Mouse (Mus musculus): ENCODE data around the gene Scap.
A peak's percentile ranks its signal among the peaks of the same experiment; 100 is the strongest.
"Not testable (repeated sequence)": the region's sequence is repeated elsewhere in the genome, so short reads cannot be mapped to it uniquely, and the experiment has no call there.

Gene Scap

DNA sequence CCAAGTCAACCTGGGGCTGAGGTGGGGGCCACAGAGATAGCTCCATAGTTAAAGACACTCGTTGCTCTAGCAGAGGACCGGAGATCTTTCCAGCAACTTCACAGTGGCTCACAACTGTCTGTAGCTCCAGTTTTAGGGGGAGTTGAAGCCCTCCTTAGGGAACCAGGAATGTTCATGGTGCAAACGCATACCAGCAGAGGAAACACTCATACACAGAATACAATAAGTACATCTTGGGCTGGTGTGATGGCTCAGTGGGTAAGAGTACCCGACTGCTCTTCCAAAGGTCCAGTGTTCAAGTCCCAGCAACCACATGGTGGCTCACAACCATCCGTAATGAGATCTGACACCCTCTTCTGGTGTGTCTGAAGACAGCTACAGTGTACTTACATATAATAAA, 2.2 kb upstream of the Scap start:
- DNase-seq (ENCODE audit: low spot score), result not testable (repeated sequence)

DNA sequence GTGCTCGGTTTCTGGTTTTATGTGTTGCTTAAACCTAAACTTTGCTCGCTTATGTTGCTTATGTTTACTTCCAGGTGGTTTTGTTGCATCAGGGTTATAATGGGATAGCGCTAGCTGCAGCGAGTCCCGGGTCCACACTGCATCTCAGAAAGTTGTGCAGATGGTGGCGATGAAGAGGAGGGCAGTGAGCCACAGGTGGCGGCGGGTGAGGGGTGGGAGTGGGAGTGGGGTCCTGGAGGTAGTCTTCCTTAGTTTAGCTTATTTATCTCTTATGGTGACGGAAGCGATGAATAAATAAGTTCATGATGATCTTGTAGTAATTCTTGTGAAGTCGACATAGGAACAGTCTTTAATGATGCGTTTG, 790 bp downstream of the Scap start:
- DNase-seq (ENCODE audit: low spot score), result no peak

DNA sequence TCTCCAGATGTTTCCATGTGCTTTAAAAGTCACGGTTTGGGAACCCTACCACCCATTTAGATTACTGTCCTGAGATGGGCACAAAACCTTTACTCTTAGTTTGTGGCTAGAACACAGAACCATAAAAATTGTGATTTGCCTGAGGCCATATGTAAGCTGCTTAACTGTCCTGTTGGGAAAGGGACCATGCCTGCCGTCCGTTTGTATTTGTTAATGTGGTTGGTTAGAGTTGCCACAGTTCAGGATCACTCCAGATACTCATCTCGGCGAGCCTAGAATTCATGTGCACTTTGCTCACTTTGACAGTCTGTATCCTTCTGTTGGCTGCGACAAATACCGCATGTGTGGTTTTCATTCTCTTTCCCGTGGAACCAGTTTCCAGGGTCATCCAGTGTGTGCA, 1.8 kb downstream of the Scap start:
- DNase-seq (ENCODE audit: low spot score), result no peak

DNA sequence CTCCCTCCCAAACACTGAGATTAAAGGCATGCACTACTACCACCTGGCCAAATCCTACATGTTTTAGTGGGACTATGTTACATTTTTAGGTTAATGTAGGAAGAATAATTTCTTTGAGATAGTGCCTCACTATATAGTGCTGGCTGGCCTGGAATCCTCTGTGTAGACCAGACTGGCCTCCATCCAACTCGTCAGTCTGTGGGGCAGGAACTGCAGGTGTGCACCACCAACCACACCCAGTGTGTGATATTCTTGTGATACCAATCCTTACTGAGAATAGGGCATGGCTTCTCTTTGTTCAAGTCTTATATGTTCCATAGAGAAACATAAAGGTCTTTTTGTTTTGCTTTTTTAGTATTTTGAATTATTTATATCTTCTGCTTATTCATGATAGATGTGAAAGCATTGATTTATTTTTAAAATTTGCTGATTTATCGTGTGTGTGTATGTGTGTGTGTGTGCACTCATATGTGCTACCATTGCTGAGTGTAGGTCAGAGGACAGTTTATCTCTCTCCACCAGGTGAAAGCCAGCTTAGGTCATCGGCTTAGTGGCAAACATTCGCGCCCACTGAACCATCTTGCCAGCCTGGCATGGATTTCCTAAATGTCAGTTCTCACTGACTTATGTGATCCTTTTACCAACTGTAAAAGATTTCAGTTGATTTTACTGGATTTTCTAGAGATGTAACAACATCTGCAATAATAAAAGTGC, 7.1 kb downstream of the Scap start:
- no peak for DNase-seq (ENCODE audit: low spot score)

DNA sequence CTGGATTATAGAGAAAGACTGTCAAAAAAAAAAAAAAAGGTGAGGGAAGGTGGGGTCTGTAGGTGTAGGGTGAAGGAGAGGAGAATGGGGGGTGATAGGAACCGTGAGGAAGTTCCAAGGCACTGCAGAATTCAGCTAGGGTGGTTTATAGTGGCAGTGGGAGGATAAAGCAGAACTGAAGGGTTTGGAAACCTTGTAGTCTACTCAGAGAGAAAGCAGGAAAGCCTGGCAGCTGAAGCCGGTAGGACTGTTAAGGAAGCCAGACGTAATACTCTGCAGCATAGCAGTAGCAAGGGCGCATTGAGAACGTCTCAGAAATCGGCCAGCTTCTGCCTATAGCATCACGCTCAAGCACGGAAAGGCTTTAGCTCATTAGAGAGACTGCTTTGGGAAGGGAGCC, 8.9 kb downstream of the Scap start:
- DNase-seq (ENCODE audit: low spot score), result no peak

DNA sequence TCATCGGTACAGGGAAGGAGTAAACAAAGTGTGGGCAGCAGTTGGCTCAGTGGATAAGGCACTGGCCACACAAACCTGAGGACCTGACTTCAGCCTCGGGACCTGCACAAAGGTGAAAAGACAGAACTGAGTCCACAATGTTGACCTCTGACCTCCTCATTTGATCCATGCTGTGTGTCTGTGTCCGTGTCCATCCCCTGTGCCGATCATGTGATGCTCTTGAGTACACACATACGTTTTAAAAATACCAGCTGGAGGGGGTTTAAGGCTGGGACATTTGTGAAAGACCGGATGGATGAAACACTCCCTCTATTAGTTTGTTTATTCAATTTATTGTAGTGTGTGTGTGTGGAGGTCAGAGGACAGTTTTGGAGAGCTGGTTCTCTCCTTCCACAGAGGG, 10.7 kb downstream of the Scap start:
- DNase-seq (ENCODE audit: low spot score), result no peak

DNA sequence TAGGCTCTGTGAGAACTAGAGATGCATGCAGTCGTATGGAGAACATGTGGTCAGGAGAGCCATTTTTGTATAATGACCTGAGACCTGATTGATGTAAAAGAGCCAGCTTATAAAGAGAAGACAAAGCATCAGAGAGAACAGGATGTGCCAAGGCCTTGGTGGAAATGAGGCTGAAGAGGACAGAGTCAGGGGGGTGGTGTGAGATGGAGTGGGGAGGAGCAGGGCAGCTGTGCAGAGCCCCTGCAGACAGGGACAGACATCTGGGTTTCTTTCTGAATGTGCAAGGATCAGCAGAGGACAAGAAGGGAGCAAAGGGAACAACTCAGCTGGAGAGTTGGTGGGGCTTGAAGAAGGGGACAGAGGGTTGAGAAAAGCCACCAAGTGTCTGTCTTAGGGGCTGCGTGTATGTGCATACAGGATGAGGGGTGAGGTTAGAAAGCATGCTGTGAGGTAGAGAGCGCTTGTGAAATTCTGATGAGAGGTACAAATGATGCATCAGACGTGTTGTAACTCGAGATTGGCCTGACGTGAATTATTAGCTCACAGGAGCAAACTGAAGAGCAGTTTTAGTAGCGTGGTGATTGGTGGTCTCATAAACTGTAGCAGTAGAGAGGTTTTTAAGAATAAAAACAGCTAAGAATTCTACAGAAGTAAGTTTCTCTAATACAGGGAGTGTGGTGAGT, 12.1 kb downstream of the Scap start:
- no peak for DNase-seq (ENCODE audit: low spot score)

DNA sequence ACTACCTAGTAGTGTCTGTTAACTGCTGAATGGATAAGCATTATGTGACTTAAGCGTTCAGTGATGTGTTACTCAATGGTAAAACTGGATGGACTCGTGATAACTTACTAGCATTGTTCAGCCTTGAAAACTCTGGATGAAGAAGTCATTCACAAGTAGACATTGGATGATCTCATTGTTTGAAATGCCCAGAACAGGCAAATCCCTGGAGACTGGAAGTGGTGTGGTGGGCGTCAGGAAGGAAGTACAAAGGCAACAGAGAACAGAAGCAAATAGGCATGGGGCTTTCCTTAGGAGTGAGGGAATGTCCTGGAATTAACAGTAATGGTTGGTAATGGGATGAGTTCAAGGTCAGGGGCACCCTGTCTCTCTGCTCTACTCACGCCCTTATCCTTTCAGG, 15.8 kb downstream of the Scap start:
- no peak for DNase-seq (ENCODE audit: low spot score)

DNA sequence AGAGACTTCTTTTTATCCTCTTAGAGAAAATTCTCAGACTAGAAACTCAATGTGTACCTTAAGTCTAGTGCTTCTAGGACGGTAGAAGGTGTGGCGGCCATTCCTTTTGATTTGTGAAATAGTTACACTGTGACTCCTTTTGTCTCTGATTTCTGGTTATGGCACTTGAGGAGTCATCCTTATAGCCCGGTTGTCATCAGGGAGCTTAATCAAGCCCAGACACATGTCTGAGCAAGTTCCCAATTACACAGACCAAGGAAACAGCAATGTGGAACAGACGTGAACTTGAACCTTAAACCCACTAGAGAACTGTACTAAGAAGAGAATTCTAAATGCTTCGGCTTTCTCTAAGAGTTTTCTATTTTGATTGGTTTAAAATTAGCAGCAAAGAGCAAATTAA, 17.1 kb downstream of the Scap start:
- no peak for DNase-seq (ENCODE audit: low spot score)

DNA sequence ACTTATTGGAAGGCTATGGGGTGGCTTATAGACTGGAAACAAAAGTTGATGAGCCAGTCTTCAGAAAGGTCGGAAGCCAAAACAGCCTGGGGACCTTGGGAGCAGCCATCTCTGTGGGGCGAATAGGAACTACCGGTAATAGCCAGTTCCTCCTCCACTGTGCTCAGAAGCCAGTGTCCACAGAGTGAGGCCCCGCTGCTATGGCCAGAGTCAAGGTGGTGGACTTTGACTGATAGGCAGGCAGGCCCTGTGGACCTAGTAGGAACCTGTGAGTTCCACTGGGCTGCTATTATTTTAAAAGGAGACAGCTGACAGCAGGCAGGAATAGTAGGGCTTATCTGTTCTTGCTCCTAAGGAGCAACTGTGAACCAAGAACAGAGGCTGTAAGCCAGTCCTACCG, 17.5 kb downstream of the Scap start:
- DNase-seq (ENCODE audit: low spot score), result no peak

DNA sequence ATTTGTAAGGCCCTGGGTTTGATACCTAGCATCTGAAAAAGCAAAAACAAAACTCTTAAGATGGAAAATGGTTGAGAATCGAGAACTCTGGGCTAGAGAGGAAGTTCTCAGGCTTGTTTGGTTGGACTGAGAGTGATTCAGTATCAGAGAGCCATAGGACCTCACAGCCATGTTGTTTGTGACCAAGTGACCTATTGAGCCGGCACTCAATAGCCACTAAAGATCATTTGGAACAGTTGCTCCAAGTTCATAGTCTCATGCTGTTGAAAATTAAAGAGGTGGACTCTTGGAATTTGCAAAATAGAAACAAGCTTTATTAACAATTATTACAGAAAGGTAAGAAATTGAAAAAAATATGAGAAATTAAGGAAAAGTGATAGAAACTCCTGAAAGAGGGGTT, 18.3 kb downstream of the Scap start:
- DNase-seq (ENCODE audit: low spot score), result no peak

DNA sequence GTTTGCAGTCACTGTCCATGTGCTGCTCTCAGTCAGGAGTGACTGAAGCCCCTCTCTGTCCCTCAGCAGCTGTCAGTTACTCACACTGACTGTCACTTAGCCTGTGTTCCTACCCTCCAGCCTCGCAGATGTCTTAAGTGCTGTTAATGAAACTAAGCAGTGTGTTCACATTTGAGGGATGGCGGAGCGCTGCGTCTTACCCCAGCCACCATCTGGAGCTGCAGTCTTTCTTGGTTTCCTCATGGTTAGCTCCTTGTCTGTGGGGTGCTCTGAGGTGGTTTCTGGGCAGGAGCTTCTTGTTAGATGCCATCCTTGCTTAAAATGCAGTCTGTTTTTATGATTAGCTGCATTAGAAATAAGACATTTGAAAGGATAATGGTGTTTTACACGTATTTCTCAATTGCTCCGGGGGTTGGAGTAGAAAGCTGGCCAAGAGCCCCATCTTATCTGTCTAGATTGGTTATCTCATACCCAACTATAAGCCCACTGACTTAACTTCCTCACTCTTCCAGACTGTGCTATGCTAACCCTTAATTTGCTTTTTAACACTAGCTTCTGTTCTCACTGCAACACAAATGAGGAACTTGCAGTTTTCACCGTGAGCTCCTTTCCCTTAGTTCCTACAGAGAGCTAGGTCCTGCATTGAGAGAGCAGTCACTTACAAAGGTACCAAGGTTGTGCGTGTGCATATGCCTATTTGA, 19.0 kb downstream of the Scap start:
- no peak for DNase-seq (ENCODE audit: low spot score)

DNA sequence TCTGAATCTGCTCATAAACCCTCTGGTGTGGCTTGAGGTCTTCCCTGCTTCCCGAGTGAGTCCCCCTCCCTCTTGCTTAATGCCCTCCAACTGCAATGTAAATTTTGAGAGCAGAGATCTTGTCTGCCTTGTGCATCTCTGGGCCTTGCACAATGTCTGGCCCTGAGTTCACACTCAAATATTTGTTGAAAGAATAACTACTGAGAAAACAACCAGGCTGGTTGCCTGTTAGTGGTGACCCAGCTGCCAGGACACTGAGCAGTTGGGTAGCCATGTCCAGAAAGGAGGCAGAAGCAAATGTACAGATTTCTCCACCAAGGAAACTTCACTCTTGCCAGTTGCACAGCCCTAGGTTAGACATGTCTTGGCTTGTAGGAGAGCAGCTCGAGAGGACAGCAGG, 25.3 kb downstream of the Scap start:
- DNase-seq (ENCODE audit: low spot score), result no peak

DNA sequence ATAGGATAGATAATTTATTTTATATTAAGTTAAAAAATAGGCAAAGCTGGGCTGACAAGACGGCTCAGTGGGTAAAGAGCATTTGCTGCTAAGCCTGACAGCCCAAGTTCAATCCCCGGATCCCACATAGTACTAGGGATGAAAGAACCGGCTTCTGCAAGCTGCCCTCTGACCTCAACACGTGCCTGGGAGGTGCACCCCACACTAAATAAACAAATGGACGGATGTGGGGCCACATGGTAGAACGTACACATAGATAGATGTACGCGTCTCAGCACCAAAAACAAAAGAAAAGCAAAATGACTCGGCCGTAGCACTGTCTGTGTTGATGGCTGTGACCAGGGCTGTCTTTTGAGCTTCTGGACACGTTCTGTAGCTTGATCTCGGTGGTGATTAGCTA, 28.2 kb downstream of the Scap start:
- no peak for DNase-seq (ENCODE audit: low spot score)

DNA sequence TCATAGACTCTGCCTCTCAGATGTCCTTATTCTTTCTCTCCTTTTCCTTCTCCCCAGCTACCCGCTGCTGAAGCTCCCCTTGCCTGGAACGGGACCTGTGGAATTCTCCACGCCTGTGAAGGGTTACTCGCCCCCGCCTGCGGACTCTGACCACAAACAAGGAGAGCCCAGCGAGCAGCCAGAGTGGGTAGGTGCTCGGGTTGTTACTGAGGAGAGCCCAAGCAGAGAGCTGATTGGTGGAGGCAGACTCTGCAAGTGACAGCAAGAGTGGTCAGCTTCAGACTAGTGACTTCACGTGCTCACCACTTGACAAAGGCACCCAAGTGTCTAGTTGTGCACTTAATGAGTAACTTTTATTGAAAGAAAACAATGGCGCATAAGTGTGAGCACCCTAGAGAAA, 29.2 kb downstream of the Scap start:
- no peak for DNase-seq (ENCODE audit: low spot score)

DNA sequence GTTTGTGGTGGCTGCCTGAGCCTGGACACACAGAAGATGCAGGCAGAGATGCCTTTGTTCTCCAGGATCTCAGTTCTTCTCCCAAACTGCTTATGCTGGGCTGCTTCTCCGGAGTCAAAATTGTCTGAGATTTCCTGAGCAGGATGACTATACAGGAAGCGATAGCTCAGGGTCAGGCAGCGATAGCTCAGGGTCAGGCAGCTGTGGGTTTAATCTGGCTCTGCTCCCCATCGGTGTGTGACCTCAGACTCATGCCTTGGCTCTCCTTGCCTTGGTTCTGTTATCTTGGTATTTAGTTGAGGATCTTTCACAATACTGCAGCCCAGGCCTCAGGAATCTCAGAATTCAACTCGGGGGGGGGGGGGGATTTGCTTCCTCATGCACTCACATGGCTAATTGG, 33.7 kb downstream of the Scap start:
- no peak for DNase-seq (ENCODE audit: low spot score)

DNA sequence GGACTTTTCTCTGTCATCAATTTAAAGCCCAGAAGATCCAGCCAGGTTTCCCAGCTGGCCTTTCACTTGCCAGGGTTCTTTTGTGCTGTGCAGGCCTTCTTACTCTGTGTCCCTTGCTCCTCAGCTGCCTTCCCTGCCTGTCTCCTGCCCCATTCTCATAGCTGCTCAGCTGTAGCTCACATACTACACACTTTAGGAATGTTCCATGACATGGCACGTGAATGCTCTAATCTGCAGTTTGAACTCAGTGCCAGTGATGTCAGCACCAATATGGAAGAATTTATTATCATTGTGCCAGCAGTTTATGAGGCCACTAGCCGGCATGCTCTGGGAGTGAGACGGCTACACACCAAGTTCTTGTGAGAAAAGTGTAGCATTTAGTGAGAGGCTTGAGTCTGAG, 36.8 kb downstream of the Scap start:
- DNase-seq (ENCODE audit: low spot score), result no peak

DNA sequence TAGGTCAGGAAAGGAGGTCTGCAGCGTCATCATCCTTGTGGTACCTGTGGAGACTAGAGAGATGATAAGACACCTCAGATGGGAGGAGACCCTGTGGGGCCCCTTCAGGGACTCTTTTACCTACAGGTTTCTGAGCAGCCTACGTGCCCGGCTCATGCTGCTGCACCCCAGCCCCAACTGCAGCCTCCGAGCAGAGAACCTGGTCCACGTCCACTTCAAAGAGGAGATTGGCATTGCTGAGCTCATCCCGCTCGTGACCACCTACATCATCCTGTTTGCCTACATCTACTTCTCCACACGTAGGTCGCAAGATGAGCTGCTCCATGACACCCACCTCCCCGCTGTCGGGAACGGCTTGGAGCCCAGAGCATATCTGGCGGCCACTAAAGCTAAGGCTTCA, 40.8 kb downstream of the Scap start:
- no peak for DNase-seq (ENCODE audit: low spot score)

DNA sequence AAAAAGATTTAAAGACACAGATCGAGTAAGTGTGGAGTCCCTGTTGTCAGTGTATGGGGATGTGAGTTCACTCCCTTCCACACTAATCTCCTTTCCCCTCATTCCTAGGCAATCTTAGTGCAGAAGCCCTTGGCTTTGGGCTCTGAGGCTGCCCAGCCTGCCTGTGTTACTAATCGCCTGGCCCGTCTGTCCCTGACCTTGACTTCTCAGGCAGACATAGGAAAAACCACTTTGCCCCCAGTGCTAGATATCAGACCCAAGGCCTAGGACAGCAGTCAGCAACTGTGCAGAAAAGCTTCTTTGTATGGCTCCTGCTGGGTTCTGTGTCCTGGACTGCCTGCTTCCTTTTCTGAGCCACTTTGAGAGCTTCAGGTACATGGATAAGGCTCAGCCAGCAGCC, 42.6 kb downstream of the Scap start:
- no peak for DNase-seq (ENCODE audit: low spot score)

DNA sequence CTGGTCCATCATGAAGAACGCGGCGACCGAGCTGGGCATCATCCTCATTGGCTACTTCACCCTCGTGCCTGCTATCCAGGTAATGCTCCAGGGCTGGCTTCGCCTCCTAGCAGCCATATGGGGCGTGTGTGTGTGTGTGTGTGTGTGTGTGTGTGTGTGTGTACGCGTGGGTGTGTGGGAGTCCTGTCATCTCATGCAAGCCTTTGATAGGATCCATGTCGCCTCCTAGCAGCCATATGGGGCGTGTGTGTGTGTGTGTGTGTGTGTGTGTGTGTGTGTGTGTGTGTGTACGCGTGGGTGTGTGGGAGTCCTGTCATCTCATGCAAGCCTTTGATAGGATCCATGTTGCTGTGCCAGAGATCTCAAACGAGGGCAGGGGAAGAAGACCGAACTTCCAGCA, 44.6 kb downstream of the Scap start:
- DNase-seq (ENCODE audit: low spot score), result not testable (repeated sequence)

DNA sequence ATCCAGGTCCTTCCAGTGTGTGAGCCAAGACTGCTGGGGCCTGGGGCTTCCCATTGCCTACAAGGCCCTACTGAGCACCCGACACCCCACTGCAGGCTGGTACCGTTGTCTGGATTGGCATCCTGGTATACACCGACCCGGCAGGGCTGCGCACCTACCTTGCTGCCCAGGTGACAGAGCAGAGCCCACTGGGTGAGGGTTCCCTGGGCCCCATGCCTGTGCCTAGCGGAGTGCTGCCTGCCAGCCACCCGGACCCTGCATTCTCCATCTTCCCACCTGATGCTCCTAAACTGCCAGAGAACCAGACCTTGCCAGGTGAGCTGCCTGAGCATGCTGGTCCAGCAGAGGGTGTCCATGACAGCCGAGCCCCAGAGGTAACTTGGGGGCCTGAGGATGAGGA, 46.3 kb downstream of the Scap start:
- no peak for DNase-seq (ENCODE audit: low spot score)

DNA sequence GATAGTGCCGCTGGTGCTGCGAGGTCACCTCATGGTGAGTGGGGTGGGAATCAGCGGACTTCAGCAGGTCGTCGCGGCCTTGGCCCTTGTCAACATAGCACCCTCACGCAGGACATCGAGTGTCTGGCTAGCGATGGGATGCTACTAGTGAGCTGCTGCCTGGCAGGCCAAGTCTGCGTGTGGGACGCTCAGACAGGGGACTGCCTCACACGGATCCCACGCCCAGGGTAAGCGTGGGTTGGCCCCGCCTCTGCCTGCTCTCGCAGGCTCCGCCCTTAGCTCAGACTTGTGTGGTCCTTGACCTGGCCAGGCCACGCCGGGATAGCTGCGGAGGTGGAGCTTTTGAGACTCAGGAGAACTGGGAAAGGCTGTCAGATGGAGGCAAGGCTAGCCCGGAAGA, 47.6 kb downstream of the Scap start:
- DNase-seq (ENCODE audit: low spot score), result peak; percentile 10

DNA sequence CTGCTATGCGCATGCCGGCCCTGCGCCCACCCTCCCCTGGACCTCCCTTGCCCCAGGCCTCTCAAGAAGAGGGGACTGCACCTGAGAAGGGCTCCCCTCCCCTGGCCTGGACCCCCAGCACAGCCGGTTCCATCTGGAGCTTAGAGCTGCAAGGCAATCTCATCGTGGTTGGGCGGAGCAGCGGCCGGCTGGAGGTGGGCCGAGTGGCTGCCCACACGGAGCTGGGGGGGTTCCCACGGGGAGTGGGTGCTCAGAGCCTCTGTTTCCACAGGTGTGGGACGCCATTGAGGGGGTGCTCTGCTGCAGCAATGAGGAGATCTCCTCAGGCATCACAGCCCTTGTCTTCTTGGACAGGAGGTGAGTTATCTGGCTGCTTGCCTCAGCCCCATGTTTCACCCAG, 48.2 kb downstream of the Scap start:
- no peak for DNase-seq (ENCODE audit: low spot score)
